Mouse (Mus musculus) embryonic fibroblast, embryonic 13.5 days (primary cell): ENCODE results near the gene Coro2a. TPM values are rescaled to one million over a fixed set of nuclear protein-coding genes. Genes with fewer than 3 reads are reported as not detected.
A peak's percentile ranks its signal among the peaks of the same experiment; 100 is the strongest.
"Not testable (repeated sequence)": the region's sequence is repeated elsewhere in the genome, so short reads cannot be mapped to it uniquely, and the experiment has no call there.

ENCODE experiments used
- H3K27ac ChIP-seq: 2 replicates; pipeline ENCODE4 v1.5.1; 2012; ENCODE audit warnings: low read length, control low read depth, inconsistent platforms; ENCODE audit not compliant: insufficient read depth
- H3K4me1 ChIP-seq: 2 replicates; pipeline ENCODE4 v1.6.1; 2011; ENCODE audit warnings: low read length; ENCODE audit not compliant: control insufficient read depth, insufficient read depth
- H3K4me3 ChIP-seq: 2 replicates; pipeline ENCODE4 v1.5.1; 2011; ENCODE audit warnings: mild to moderate bottlenecking, control low read depth, low read length; ENCODE audit not compliant: insufficient read depth
- CTCF ChIP-seq: IDR thresholded peaks from 2 replicates; pipeline ENCODE4 v1.5.1; 2011; ENCODE audit warnings: mild to moderate bottlenecking, control low read depth, low read length, moderate library complexity, borderline replicate concordance; ENCODE audit not compliant: insufficient read depth
- POLR2A ChIP-seq: IDR thresholded peaks from 2 replicates; pipeline ENCODE4 v1.6.1; 2011; ENCODE audit warnings: low read depth, mild to moderate bottlenecking, control low read depth, low read length, moderate library complexity
- polyA plus RNA-seq: library from polyadenylated mRNA; stranded (reverse); fragments of >200 nt; gene quantifications from 2 replicates; pipeline ENCODE4 v1.2.4, GENCODE M21; 2011; ENCODE audit warnings: low read depth; ENCODE audit not compliant: missing spikeins, insufficient read length

Coro2a gene
- polyA plus RNA-seq, 1 experiment = 0.81 TPM

- Histone ChIP-seq H3K27ac (no peak overlapping the region), H3K4me1 (0 out of 2 replicates have a peak, but pooled peaks cover 2% of the 10 kb centered on the region), H3K4me3 (no peak overlapping the region)
- TF ChIP-seq CTCF (no peak), POLR2A (no peak)
Observed at GRCm38 (mm10) chr4:46634881-46635280, 32.9 kb upstream of the Coro2a start.

DNA sequence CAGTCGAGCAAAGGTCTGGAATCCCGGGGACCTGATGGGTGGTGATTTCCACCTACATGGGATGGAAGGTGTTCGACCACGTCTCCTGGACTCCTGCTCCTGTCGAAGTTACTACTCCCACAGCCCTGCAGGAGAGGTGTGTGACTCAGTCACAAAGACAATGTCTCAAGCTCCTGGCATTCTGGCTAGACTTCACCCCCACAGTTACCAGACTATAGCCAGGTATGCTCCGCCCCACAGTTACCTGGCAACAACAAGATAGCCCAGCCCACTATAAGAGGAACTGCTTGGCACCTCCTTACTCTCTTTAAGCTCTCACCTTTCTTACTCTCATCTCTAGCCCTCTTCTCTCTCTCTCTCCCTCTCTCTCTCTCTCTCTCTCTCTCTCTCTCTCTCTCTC lies 31.6 kb upstream of the Coro2a start:
- H3K4me3 ChIP-seq, H3K27ac ChIP-seq: not testable (repeated sequence)
- peaks cover 11% of the 10 kb centered on the region for H3K4me1 ChIP-seq

DNA sequence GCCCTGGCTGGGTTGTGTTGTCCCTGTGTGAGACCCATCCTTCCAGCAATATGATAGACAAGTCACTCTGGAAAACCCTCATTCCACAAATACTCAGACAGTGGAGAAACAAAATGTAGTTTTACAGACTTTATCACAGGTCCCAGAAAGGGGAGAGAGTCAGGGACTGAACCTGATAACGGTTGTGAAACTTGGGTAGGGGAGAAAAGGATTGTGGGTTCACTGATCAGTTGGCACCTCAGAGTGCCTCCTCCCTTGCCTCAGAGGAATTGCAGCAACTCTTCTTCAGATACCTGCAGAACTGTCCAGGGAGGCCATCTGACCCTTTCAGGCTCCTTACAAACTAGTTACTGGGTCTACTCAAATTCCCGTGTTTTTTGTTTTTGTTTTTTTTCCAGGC lies 30.5 kb upstream of the Coro2a start:
- Histone ChIP-seq H3K4me3 (no peak overlapping the region), H3K4me1 (peaks cover 11% of the 10 kb centered on the region), H3K27ac (no peak overlapping the region)
- TF ChIP-seq POLR2A (no peak), CTCF (no peak)

- no peak for TF ChIP-seq POLR2A
- no peak for TF ChIP-seq CTCF
- H3K4me1 ChIP-seq = peaks cover 11% of the 10 kb centered on the region
- H3K4me3 ChIP-seq = no peak overlapping the region
- H3K27ac ChIP-seq = peak overlapping the region; percentile 10; the same call in 1 of the 2 replicates
Observed at GRCm38 (mm10) chr4:46630390-46630789, 28.4 kb upstream of the Coro2a start.

GRCm38 (mm10) chr4:46628873-46629272 lies 26.9 kb upstream of the Coro2a start:
- TF ChIP-seq CTCF = no peak
- peak; percentile 18; the same call in 1 of the 2 replicates for TF ChIP-seq POLR2A
- peaks cover 11% of the 10 kb centered on the region for H3K4me1 ChIP-seq
- H3K27ac ChIP-seq = no peak overlapping the region
- H3K4me3 ChIP-seq = no peak overlapping the region

- TF ChIP-seq CTCF (no peak), POLR2A (no peak)
- H3K27ac ChIP-seq = no peak overlapping the region
- H3K4me1 ChIP-seq = peaks cover 14% of the 10 kb centered on the region
- H3K4me3 ChIP-seq = no peak overlapping the region
Observed at GRCm38 (mm10) chr4:46628081-46628480, 26.1 kb upstream of the Coro2a start.

DNA sequence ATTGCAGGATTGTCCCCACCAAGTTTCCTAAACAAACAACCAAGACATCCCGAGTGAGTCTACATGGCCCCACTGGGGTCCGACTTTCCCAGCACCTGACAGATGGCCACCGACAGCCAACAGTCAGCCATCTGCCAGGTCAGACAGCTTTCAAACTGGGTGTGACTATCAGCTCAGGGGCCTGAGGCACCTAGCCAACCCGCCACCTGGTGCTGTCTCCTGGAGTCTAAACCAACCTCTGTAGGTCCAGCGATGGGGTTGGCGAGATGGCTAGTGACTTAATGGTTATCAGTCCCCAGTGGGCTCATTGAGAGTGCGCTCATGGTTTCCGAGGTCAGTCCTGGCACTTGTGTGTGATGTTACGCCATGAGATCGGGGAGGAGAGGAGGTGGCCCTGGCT lies 23.1 kb upstream of the Coro2a start:
- Histone ChIP-seq H3K4me3 (no peak overlapping the region), H3K4me1 (peaks cover 16% of the 10 kb centered on the region), H3K27ac (no peak overlapping the region)
- TF ChIP-seq POLR2A = no peak
- no peak for TF ChIP-seq CTCF

- TF ChIP-seq CTCF (no peak), POLR2A (no peak)
- H3K4me3 ChIP-seq = no peak overlapping the region
- H3K4me1 ChIP-seq = peaks cover 5% of the 10 kb centered on the region
- no peak overlapping the region for H3K27ac ChIP-seq
Observed at GRCm38 (mm10) chr4:46623007-46623406, 21.0 kb upstream of the Coro2a start.

DNA sequence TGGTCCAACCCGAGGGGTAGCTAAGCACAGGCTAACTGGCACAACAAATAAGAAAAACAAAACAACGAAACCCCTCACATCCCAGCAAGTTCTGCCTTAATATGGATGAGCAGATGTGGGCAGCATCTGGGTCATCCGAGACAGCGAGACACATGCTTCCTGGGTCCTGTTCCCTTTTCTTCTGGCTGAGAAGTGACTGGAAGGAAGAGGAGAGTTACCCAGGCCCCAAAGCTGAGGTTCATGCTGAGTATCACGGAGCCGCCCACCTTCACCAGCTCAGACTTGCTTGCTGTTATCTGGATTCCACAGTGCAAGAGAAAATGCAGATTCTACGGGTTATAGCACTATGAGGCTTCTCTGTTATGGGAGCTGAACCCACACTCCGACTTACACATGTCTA lies 18.9 kb upstream of the Coro2a start:
- H3K27ac ChIP-seq = no peak overlapping the region
- H3K4me1 ChIP-seq = peaks cover 5% of the 10 kb centered on the region
- H3K4me3 ChIP-seq = no peak overlapping the region
- TF ChIP-seq CTCF (no peak), POLR2A (no peak)

GRCm38 (mm10) chr4:46620330-46620729 lies 18.3 kb upstream of the Coro2a start:
- H3K4me3 ChIP-seq = no peak overlapping the region
- peaks cover 5% of the 10 kb centered on the region for H3K4me1 ChIP-seq
- TF ChIP-seq POLR2A (no peak), CTCF (peak; percentile 45; the same call in 1 of the 2 replicates)
- no peak overlapping the region for H3K27ac ChIP-seq

- Histone ChIP-seq H3K4me3 (no peak overlapping the region), H3K4me1 (peaks cover 5% of the 10 kb centered on the region), H3K27ac (no peak overlapping the region)
- no peak for TF ChIP-seq POLR2A
- TF ChIP-seq CTCF = no peak
Observed at GRCm38 (mm10) chr4:46618196-46618817, 16.3 kb upstream of the Coro2a start.
